ENCODE assay signal across 8 mouse cellular contexts in genomic region chr9:57537044-57537727, GRCm38 (mm10). TPM values are rescaled to one million over a fixed set of nuclear protein-coding genes. Genes with fewer than 3 reads are reported as not detected.
A peak's percentile ranks its signal among the peaks of the same experiment; 100 is the strongest.
DNase-seq lines count a peak whose midpoint lies in the region; ATAC-seq lines count a peak whose summit lies in the region.

TSS of gene Fam219b (plus strand) at chr9:57537528.

- no peaks in the 10 kb centered on the region for H3K9me3 ChIP-seq in hindbrain, embryonic 13.5 days

- H3K36me3 ChIP-seq in hindbrain, embryonic 13.5 days: peaks cover 50% of the 10 kb centered on the region

- peak; percentile 89 for ATAC-seq in hindbrain, embryonic 13.5 days (ENCODE audit: low FRiP score)

- peaks cover 26% of the 10 kb centered on the region for H3K4me1 ChIP-seq in hindbrain, embryonic 13.5 days (replicated peaks)

- no peaks in the 10 kb centered on the region for H3K27me3 ChIP-seq in hindbrain, embryonic 13.5 days

- H3K4me2 ChIP-seq in hindbrain, embryonic 13.5 days: peak within 1 kb of the TSS; percentile 78

- peak within 1 kb of the TSS; percentile 71 for H3K4me3 ChIP-seq in hindbrain, embryonic 13.5 days

- H3K9ac ChIP-seq in hindbrain, embryonic 13.5 days: peak within 1 kb of the TSS; percentile 91

- DNase-seq in R1 (ENCODE audit: low read depth, low spot score): peak; percentile 94
- peak; percentile 95 to 96 for DNase-seq in cerebellum, postnatal 14 days
- peak; percentile 87 to 91 for DNase-seq in frontal cortex, postnatal 14 days (ENCODE audit: low spot score in 2 of 2)
- peak; percentile 86 for DNase-seq in layer of hippocampus, postnatal 25 days (ENCODE audit: extremely low spot score in 1 of 2, low spot score in 1 of 2)
- peak; percentile 91 for DNase-seq in lung, postnatal 14 days
- peak; percentile 88 for DNase-seq in ovary, postnatal 36 days (ENCODE audit: low spot score)
- peak; percentile 90 for DNase-seq in thymus, postnatal 14 days

- 2% methylated on average over 45 of the region's 45 CpGs for WGBS in hindbrain, embryonic 13.5 days

- peak within 1 kb of the TSS; percentile 89 for H3K27ac ChIP-seq in hindbrain, embryonic 13.5 days

RNA-seq across cellular contexts. Expression of gene Fam219b, which starts in this region (rescaled TPM):
- polyA plus RNA-seq in hindbrain, embryonic 13.5 days (2015; fragmentation: Nextera tagmentation; extraction: Ambion mirVana): 21.6 and 22.4 TPM in 2 replicates
- total RNA-seq in layer of hippocampus, postnatal 25 days (2021): 10 to 100 TPM; 21.5 to 22.5 TPM

Comparison
In these comparisons a context has a peak if more than half of its experiments do, and no peak if none do; other contexts are left out.
1. Peak in every context shown above with its lines: DNase-seq, ATAC-seq, H3K4me3 ChIP-seq and H3K27ac ChIP-seq.